Mouse (Mus musculus) mouse embryonic stem cell (cell line): Measurements from ENCODE around the gene Tbc1d1.
"Not testable (repeated sequence)": the region's sequence is repeated elsewhere in the genome, so short reads cannot be mapped to it uniquely, and the experiment has no call there.

ENCODE experiments used
- in situ Hi-C, 2 experiments: fragments of 300-500 bp; cut with MboI; formaldehyde crosslinking; loops; 1 replicate in 1 of 2; 3 replicates in 1 of 2; pipeline ENCODE4 v1.14.3; 2019 to 2020; ENCODE audit warnings: low sequenced_read_pairs in 2 of 2, low pct_unique_long_range_greater_than_20kb in 1 of 2, mixed read lengths in 1 of 2; ENCODE audit not compliant: unreplicated experiment in 1 of 2

Gene Tbc1d1

DNA sequence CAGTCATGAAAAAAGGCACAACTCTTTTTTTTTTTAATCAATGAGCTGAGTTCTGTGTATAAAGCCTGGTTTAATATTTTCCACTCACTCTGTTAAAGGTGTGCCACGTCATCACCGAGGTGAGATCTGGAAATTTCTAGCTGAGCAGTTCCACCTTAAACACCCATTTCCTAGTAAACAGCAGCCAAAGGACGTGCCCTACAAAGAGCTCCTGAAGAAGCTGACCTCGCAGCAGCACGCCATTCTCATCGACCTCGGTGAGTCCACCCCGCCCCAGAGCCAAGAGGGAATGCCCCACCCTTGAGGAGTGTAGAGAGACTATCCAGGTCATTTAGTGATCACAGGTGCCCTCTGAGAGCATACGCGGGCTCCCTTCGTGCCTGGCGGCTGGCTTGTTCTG is 168.2 kb downstream of the Tbc1d1 start:
- in situ Hi-C loops: no loop called here

DNA sequence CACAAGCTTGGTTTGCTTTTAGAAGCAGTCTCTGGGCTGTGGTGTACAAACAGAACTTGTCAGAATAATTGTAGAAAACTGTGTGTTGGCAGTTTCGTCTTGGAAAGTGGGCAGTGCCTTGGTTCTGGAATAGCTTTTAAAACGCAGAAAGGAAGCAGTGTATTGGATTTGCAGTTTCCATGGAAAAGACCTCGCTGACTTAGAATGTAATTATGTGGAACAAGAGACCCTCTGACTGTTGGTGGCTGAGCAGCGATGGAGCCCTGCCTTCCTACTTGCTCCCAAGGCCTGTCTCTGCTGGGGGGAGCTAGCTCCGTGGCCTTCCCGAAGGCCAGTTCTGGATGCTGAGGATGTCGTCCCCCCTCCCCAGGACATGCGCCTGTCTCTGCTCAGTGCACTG is 168.8 kb downstream of the Tbc1d1 start:
- in situ Hi-C loops: no loop called here

- in situ Hi-C loops: no loop called here
These were observed 169.7 kb downstream of the Tbc1d1 start for GRCm38 (mm10) chr5:64325741-64326355.

DNA sequence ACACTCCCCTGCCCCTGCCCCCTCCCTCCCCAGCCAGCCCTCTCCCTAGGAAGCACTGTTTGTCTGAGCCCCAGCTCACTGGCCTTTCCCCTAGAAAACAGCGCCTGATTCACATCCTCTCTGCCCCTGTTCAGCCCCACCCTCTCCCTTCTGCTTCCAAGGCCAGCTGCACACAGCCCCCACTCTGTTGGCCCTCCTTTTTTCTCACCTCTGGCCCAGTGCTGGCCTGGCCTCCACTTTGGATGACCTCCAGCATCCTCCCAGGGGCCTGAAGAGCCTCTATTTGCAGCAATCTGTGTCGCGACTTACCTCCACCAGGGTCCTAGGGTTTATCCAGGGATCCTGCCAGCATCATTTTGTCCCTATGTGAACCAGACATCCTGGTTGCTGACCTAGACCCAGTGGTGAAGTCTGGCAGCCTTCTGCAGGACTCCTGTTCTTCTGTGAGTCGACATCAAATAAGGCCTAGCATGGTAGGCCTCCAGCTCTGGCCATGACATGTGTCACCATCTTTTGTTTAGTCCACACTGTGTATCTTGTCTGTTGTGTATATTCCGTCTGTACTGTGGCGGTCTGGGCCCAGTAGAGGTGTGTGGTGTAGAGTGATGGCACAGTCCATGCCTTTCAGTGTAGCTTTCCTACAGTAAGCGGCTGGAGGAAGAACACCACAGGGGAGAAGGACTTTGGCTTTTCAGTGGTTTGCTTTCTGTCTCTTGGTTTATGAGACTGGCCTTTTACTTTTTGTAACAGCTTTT is 170.5 kb downstream of the Tbc1d1 start:
- in situ Hi-C loops: no loop called here

- in situ Hi-C loops: no loop called here
These were observed 171.3 kb downstream of the Tbc1d1 start for GRCm38 (mm10) chr5:64327212-64327902.

DNA sequence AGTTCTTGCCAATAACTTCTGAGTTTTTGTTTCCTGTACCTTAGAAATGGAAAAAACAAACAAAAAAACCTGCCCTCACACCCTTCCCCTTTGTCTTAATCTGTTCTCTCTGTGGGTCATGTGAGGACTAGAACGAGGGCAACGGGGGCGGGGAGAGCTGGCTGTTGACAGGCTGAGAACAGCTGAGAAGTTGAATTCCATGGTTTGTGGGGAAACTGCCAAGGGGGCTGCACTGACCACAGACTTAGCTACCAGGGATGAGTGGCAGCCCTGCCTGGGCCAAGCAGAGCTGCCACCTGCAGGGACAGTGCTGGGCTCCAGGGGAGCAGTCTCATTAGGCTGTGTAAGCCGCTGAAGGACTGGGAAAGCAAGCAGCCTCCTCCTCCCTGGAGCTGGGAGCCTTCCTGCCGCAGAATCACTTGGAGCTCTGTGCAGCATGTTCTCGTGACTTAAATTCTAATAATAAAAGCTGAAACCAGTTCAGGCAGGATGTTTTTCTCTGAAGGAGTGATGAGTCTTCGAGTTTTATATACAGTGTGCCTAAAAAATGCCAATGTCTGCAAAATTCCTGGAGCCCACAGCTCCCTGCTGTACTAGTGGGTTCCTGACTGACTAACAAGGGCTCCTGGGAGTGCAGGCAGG is 180.8 kb downstream of the Tbc1d1 start:
- in situ Hi-C loops: no loop called here

- in situ Hi-C loops: not testable (repeated sequence)
These were observed 182.7 kb downstream of the Tbc1d1 start for GRCm38 (mm10) chr5:64338795-64339194.

DNA sequence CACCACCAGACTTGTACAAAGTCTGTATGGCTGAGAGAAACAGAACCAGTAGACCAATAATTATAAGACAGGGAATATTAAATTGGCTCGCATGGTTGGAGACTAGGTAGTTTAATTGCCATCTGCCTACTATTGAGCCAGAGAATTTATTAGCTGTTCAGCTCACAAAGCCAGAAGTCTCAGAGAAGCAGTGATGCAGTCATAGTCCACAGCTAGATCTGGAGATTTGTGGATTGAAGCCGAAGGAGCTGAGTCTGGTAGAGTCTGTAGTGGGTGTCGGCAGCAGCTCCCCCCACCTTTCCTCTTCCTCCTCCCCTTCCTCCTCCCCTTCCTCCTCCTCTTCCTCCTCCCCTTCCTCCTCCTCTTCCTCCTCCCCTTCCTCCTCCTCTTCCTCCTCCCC is 184.3 kb downstream of the Tbc1d1 start:
- in situ Hi-C loops: no loop called here

DNA sequence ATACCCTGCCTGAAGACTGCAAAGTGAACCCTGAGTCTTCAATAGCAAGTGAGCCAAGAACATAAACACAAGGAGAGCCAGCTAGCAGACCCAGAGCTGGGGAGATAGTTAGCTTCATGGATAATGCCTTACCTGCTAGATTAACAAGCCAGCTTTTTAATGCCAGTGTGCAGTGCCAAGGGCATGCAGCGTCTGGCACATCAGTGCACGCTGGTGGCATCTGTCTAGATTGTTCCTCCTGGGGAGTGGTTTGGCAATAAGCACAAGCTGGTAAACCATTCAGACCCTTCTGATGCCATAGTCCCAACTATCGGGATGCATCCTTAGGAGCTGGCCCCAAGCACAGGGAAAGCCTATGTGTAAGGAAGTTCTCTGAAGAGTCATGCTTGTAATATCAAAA is 185.6 kb downstream of the Tbc1d1 start:
- in situ Hi-C loops: no loop called here

DNA sequence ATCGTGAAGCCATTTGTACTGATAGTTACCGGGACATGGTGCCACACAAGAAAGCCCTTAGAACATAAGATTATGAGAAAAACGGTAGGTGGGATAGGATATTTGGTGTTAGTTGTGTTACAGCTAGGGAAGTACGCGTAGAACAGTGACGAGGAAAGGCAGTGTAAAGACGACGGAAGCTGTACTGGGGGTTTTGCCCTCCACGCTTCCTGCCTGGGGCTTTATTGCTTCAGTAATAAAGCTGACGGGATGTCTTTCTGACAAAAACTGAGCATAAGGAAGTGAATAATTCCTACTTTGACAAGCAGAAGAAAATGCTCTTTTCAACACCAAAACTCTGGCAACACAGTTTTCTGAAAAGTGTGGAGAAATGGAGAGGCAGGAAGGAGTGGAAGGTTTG is 186.0 kb downstream of the Tbc1d1 start:
- in situ Hi-C loops: no loop called here

- in situ Hi-C loops: no loop called here
These were observed 188.0 kb downstream of the Tbc1d1 start for GRCm38 (mm10) chr5:64343972-64344700.

- in situ Hi-C loops: no loop called here
These were observed 189.2 kb downstream of the Tbc1d1 start for GRCm38 (mm10) chr5:64345181-64345735.

DNA sequence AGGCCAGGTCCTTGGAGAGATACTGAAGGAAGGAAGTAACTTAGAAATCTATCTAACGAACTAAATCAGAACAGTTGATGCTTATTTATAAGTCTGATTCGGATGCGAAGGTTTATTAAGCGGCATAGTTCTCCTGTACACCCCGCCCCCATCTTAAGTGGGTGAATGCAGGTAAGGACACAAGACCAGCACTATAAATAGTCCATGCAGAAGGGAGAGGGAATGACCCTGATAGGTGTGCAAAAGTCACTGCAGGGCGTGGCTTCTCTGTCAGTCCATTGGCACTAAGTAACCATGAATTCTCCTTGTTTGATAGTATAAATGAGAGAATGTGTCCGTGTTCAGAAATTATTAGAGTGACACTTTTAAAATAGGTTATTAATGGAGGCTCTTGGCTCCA is 189.7 kb downstream of the Tbc1d1 start:
- in situ Hi-C loops: no loop called here

GRCm38 (mm10) chr5:64346343-64346885 is 190.3 kb downstream of the Tbc1d1 start:
- in situ Hi-C loops: no loop called here

- in situ Hi-C loops: no loop called here
These were observed 192.1 kb downstream of the Tbc1d1 start for GRCm38 (mm10) chr5:64348166-64348565.

- in situ Hi-C loops: no loop called here
These were observed 192.7 kb downstream of the Tbc1d1 start for GRCm38 (mm10) chr5:64348780-64349179.

- in situ Hi-C loops: no loop called here
These were observed 195.9 kb downstream of the Tbc1d1 start for GRCm38 (mm10) chr5:64351968-64352367.
